Mouse (Mus musculus) CH12.LX (cell line): ENCODE data around the gene Dlx4. TPM values are rescaled to one million over a fixed set of nuclear protein-coding genes. Genes with fewer than 3 reads are reported as not detected.

ENCODE experiments used
- DNase-seq: peaks from one replicate; pipeline ENCODE4 v3.0.0-alpha.2; 2013; ENCODE audit errors: extremely low read depth
- H3K27ac ChIP-seq: 2 replicates; pipeline ENCODE4 v1.5.1; 2012; ENCODE audit warnings: low read depth, mild to moderate bottlenecking, control low read depth, moderate library complexity; ENCODE audit not compliant: insufficient read depth
- H3K27me3 ChIP-seq: replicated peaks from 2 replicates; pipeline ENCODE3; 2012; ENCODE audit warnings: inconsistent platforms
- H3K36me3 ChIP-seq, 2 experiments: replicated peaks in 1 of 2; 2 replicates each; pipeline versions ENCODE3 to v1.6.1; 2012; ENCODE audit warnings: inconsistent platforms in 1 of 2, low read length in 1 of 2, mild to moderate bottlenecking in 1 of 2, mixed read lengths in 1 of 2, moderate library complexity in 1 of 2; ENCODE audit not compliant: control insufficient read depth in 1 of 2, insufficient read depth in 1 of 2
- H3K4me1 ChIP-seq, 2 experiments: 2 replicates each; pipeline ENCODE4 v1.6.1; 2012; ENCODE audit warnings: inconsistent platforms in 1 of 2, moderate library complexity in 1 of 2; ENCODE audit not compliant: insufficient read depth in 2 of 2, control insufficient read depth in 1 of 2
- H3K4me2 ChIP-seq: 2 replicates; pipeline ENCODE4 v1.6.1; 2012; ENCODE audit warnings: low read depth, mild to moderate bottlenecking, control low read depth; ENCODE audit not compliant: poor library complexity, insufficient read depth, severe bottlenecking
- H3K4me3 ChIP-seq, 3 experiments: fragments of 150-350 bp in 1 of 3; sonication (generic) in 1 of 3; replicated peaks in 1 of 3; 2 replicates each; pipeline versions ENCODE3 to v1.5.1; 2011 to 2012; ENCODE audit warnings: low read depth in 2 of 3, low read length in 2 of 3, mild to moderate bottlenecking in 2 of 3, moderate library complexity in 2 of 3, control low read depth in 1 of 3, improper control_type of control experiment in 1 of 3, inconsistent platforms in 1 of 3, mixed read lengths in 1 of 3; ENCODE audit not compliant: poor library complexity in 1 of 3
- H3K79me2 ChIP-seq: replicated peaks from 2 replicates; pipeline ENCODE4 v1.6.1; 2012; ENCODE audit warnings: mild to moderate bottlenecking, moderate library complexity; ENCODE audit not compliant: control insufficient read depth, poor library complexity, insufficient read depth, severe bottlenecking; ENCODE audit errors: extremely low read depth
- H3K9ac ChIP-seq: 2 replicates; pipeline ENCODE4 v1.6.1; 2012; ENCODE audit warnings: low read depth, mild to moderate bottlenecking, control low read depth, moderate library complexity; ENCODE audit not compliant: insufficient read depth
- H3K9me3 ChIP-seq: replicated peaks from 2 replicates; pipeline ENCODE3; 2012; ENCODE audit warnings: low read length, inconsistent platforms, mixed read lengths
- BHLHE40 ChIP-seq: IDR thresholded peaks from 2 replicates; pipeline ENCODE4 v1.6.1; 2011; ENCODE audit warnings: mild to moderate bottlenecking, low read depth, low read length, improper control_type of control experiment
- E2F4 ChIP-seq: IDR thresholded peaks from 2 replicates; pipeline ENCODE4 v1.6.1; 2011; ENCODE audit warnings: low read depth, low read length, improper control_type of control experiment; ENCODE audit not compliant: insufficient replicate concordance
- ETS1 ChIP-seq: conservative IDR thresholded peaks from 2 replicates; pipeline ENCODE4 v1.6.1; 2012; ENCODE audit warnings: low read depth, mild to moderate bottlenecking, inconsistent platforms, low read length, improper control_type of control experiment, moderate library complexity
- GABPA ChIP-seq: IDR thresholded peaks from 2 replicates; pipeline ENCODE4 v1.6.1; 2012; ENCODE audit warnings: low read depth, low read length, improper control_type of control experiment, inconsistent platforms; ENCODE audit not compliant: insufficient replicate concordance
- IRF4 ChIP-seq: IDR thresholded peaks from 2 replicates; pipeline ENCODE4 v1.6.1; 2014; ENCODE audit warnings: low read depth, mild to moderate bottlenecking, inconsistent platforms, low read length, improper control_type of control experiment
- KAT2A ChIP-seq: IDR thresholded peaks from 2 replicates; pipeline ENCODE4 v1.6.1; 2012; ENCODE audit warnings: low read length, improper control_type of control experiment, inconsistent platforms; ENCODE audit not compliant: insufficient replicate concordance
- MAX ChIP-seq: IDR thresholded peaks from 2 replicates; pipeline ENCODE4 v1.6.1; 2011; ENCODE audit warnings: low read length, improper control_type of control experiment
- MXI1 ChIP-seq: IDR thresholded peaks from 2 replicates; pipeline ENCODE4 v1.6.1; 2011; ENCODE audit warnings: mild to moderate bottlenecking, low read depth, low read length, improper control_type of control experiment
- NELFE ChIP-seq: IDR thresholded peaks from 2 replicates; pipeline ENCODE4 v1.6.1; 2011; ENCODE audit warnings: low read depth, low read length, improper control_type of control experiment
- PAX5 ChIP-seq: IDR thresholded peaks from 2 replicates; pipeline ENCODE4 v1.6.1; 2012; ENCODE audit warnings: low read length, inconsistent platforms, mixed read lengths
- RCOR1 ChIP-seq: conservative IDR thresholded peaks from 2 replicates; pipeline ENCODE4 v1.6.1; 2012; ENCODE audit warnings: low read depth, mild to moderate bottlenecking, inconsistent platforms, low read length, improper control_type of control experiment
- SMC3 ChIP-seq: IDR thresholded peaks from 2 replicates; pipeline ENCODE4 v1.6.1; 2011; ENCODE audit warnings: low read depth, low read length, improper control_type of control experiment
- TCF12 ChIP-seq: IDR thresholded peaks from 2 replicates; pipeline ENCODE4 v1.6.1; 2014; ENCODE audit warnings: low read depth, mild to moderate bottlenecking, inconsistent platforms, low read length, improper control_type of control experiment
- ZMIZ1 ChIP-seq: IDR thresholded peaks from 2 replicates; pipeline ENCODE4 v1.6.1; 2012; ENCODE audit warnings: low read depth, mild to moderate bottlenecking, inconsistent platforms, low read length, improper control_type of control experiment
- dilution Hi-C: fragments of 300-500 bp; cut with MboI; formaldehyde crosslinking; loops from 2 replicates; pipeline ENCODE4 v1.14.3; 2020; ENCODE audit warnings: low sequenced_read_pairs; ENCODE audit not compliant: extremely low pct_unique_long_range_greater_than_20kb, extremely low pct_ligation_motif_present
- in situ Hi-C: fragments of 300-500 bp; cut with MboI; formaldehyde crosslinking; loops from 3 replicates; pipeline ENCODE4 v1.14.3; 2019; ENCODE audit warnings: low sequenced_read_pairs, low pct_ligation_motif_present, low pct_unique_long_range_greater_than_20kb, mixed read lengths
- polyA plus RNA-seq: library from polyadenylated mRNA; unstranded; fragments of >175 nt; gene quantifications from 2 replicates; pipeline ENCODE4 v1.2.1, GENCODE M21; 2012; ENCODE audit warnings: low read depth; ENCODE audit not compliant: insufficient read length
- total RNA-seq, 2 experiments: library from RNA; depleted of rRNA; stranded (reverse); fragments of 300-350 nt in 1 of 2; fragments of >200 nt in 1 of 2; gene quantifications; 2 replicates each; pipeline ENCODE4 v1.2.3; 2012 to 2014

Gene Dlx4
- total and polyA plus RNA-seq, 3 experiments: 0.25 TPM; not detected in 2

GRCm38 (mm10) chr11:95185700-95186099 lies 39.6 kb upstream of the Dlx4 start:
- H3K36me3 ChIP-seq: no peaks in the 10 kb centered on the region
- DNase-seq: no peak
- no peak overlapping the region for H3K27ac ChIP-seq
- in situ Hi-C loops: no loop called here
- no peaks in the 10 kb centered on the region for H3K79me2 ChIP-seq
- H3K9me3 ChIP-seq: no peaks in the 10 kb centered on the region
- H3K4me1 ChIP-seq: no peaks in the 10 kb centered on the region
- dilution Hi-C loops: no loop called here
- H3K4me2 ChIP-seq: no peak overlapping the region
- peaks cover 99% of the 10 kb centered on the region for H3K27me3 ChIP-seq
- no peak overlapping the region for H3K4me3 ChIP-seq
- H3K9ac ChIP-seq: no peak overlapping the region
- no peak for TF ChIP-seq BHLHE40
- no peak for TF ChIP-seq ETS1
- no peak for TF ChIP-seq RCOR1
- no peak for TF ChIP-seq MXI1

- no peaks in the 10 kb centered on the region for H3K36me3 ChIP-seq
- H3K4me1 ChIP-seq: no peaks in the 10 kb centered on the region
- dilution Hi-C loops (no loop called here), in situ Hi-C loops (no loop called here)
- TF ChIP-seq E2F4: no peak
- no peak for TF ChIP-seq ZMIZ1
- no peak for TF ChIP-seq IRF4
- no peak for TF ChIP-seq PAX5
- H3K27me3 ChIP-seq: peaks cover 99% of the 10 kb centered on the region
- no peak overlapping the region for H3K27ac ChIP-seq
- H3K79me2 ChIP-seq: no peaks in the 10 kb centered on the region
- H3K4me2 ChIP-seq: no peak overlapping the region
- no peak overlapping the region for H3K9ac ChIP-seq
- no peak for DNase-seq
- no peak overlapping the region for H3K4me3 ChIP-seq
- no peaks in the 10 kb centered on the region for H3K9me3 ChIP-seq
Observed at GRCm38 (mm10) chr11:95184561-95184960, 38.5 kb upstream of the Dlx4 start.

GRCm38 (mm10) chr11:95179311-95179710 lies 33.2 kb upstream of the Dlx4 start:
- no peaks in the 10 kb centered on the region for H3K9me3 ChIP-seq
- H3K4me3 ChIP-seq: no peak overlapping the region
- in situ Hi-C loops (no loop called here), dilution Hi-C loops (no loop called here)
- peaks cover 90% of the 10 kb centered on the region for H3K27me3 ChIP-seq
- no peaks in the 10 kb centered on the region for H3K4me1 ChIP-seq
- no peak overlapping the region for H3K9ac ChIP-seq
- H3K79me2 ChIP-seq: no peaks in the 10 kb centered on the region
- no peaks in the 10 kb centered on the region for H3K36me3 ChIP-seq
- H3K4me2 ChIP-seq: no peak overlapping the region
- DNase-seq: no peak
- H3K27ac ChIP-seq: no peak overlapping the region
- TF ChIP-seq GABPA (no peak), MAX (no peak), RCOR1 (no peak), BHLHE40 (no peak), KAT2A (no peak), SMC3 (no peak), TCF12 (no peak), NELFE (no peak)
